ENCODE assay signal across 41 mouse cellular contexts in the genomic region with DNA sequence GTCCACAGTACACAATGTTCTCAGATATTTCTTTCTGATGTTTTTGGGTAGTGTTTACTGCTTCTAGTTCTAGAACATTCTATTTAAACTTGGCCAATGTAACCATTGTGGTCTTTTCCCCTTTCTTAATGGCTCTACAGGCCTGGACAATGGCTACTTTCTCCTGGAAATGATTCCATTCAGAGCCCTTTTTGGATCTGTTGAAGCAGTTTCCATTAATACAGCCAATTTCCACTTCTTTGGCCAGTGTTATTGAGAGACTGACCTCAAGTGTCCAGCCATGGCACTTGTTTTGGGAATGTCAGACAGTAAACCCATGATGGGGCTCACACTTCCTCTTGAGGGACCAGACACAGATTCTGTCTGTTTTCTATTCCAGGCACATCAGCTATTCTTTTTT. TPM values are rescaled to one million over a fixed set of nuclear protein-coding genes. Genes with fewer than 3 reads are reported as not detected.
DNase-seq lines count a peak whose midpoint lies in the region; ATAC-seq and TF ChIP-seq lines count a peak whose summit lies in the region.
"Had no signal": no experiment of that assay in that cellular context is flagged by ENCODE, and none has a peak within 500 bp of the region (broad histone marks: within the 10 kb centered on the region; RNA-seq: fewer than 3 reads in every experiment).

No protein-coding gene starts in this region.

- H3K4me2 ChIP-seq in hindbrain, postnatal 0 days (ENCODE audit: low read depth, low read length) = no peak overlapping the region
- H3K4me2 ChIP-seq in hindbrain, embryonic 13.5 days = no peak overlapping the region
- H3K4me2 ChIP-seq: embryonic facial prominence, embryonic 12.5 days; hindbrain, embryonic 14.5 days; kidney, embryonic 15.5 days; limb, embryonic 12.5 days; liver, embryonic 15.5 days; lung, embryonic 14.5 days; midbrain, embryonic 13.5 days; neural tube, embryonic 15.5 days; stomach, embryonic 15.5 days had no signal

- H3K4me1 ChIP-seq in hindbrain, postnatal 0 days (ENCODE audit: insufficient read depth, low read length) = no peaks in the 10 kb centered on the region
- H3K4me1 ChIP-seq in hindbrain, embryonic 13.5 days (replicated peaks) = no peaks in the 10 kb centered on the region
- H3K4me1 ChIP-seq: embryonic facial prominence, embryonic 12.5 days; kidney, embryonic 15.5 days; limb, embryonic 12.5 days; liver, embryonic 15.5 days; midbrain, embryonic 13.5 days; neural tube, embryonic 15.5 days; stomach, embryonic 15.5 days had no signal

- H3K9ac ChIP-seq in hindbrain, postnatal 0 days (replicated peaks; ENCODE audit: low read length) = no peak overlapping the region
- no peak overlapping the region for H3K9ac ChIP-seq in hindbrain, embryonic 13.5 days
- H3K9ac ChIP-seq: embryonic facial prominence, embryonic 12.5 days; hindbrain, embryonic 14.5 days; kidney, embryonic 15.5 days; limb, embryonic 12.5 days; liver, embryonic 15.5 days; lung, embryonic 14.5 days; midbrain, embryonic 13.5 days; neural tube, embryonic 15.5 days; stomach, embryonic 15.5 days had no signal

- intact Hi-C loops in heart, postnatal 10 days (cut with DNase I) = no loop called here

- no peak overlapping the region for H3K27ac ChIP-seq in hindbrain, postnatal 0 days
- H3K27ac ChIP-seq in hindbrain, embryonic 13.5 days = no peak overlapping the region
- H3K27ac ChIP-seq: embryonic facial prominence, embryonic 12.5 days; heart, embryonic 10.5 days; hindbrain, embryonic 14.5 days; kidney, embryonic 15.5 days; limb, embryonic 12.5 days; liver, embryonic 15.5 days; macrophage; midbrain, embryonic 13.5 days; neural tube, embryonic 15.5 days; stomach, embryonic 15.5 days had no signal

- H3K9me3 ChIP-seq in hindbrain, postnatal 0 days (ENCODE audit: low read length) = no peaks in the 10 kb centered on the region
- H3K9me3 ChIP-seq in hindbrain, embryonic 13.5 days = no peaks in the 10 kb centered on the region
- H3K9me3 ChIP-seq: embryonic facial prominence, embryonic 12.5 days; heart, embryonic 10.5 days; kidney, embryonic 15.5 days; limb, embryonic 12.5 days; liver, embryonic 15.5 days; midbrain, embryonic 13.5 days; neural tube, embryonic 15.5 days; stomach, embryonic 15.5 days had no signal

- no peaks in the 10 kb centered on the region for H3K36me3 ChIP-seq in hindbrain, postnatal 0 days (ENCODE audit: insufficient read depth, low read length)
- H3K36me3 ChIP-seq in hindbrain, embryonic 13.5 days = no peaks in the 10 kb centered on the region
- H3K36me3 ChIP-seq: embryonic facial prominence, embryonic 12.5 days; heart, embryonic 10.5 days; kidney, embryonic 15.5 days; limb, embryonic 12.5 days; liver, embryonic 15.5 days; midbrain, embryonic 13.5 days; neural tube, embryonic 15.5 days; stomach, embryonic 15.5 days had no signal

- no peak overlapping the region for H3K4me3 ChIP-seq in hindbrain, postnatal 0 days (ENCODE audit: low read length)
- H3K4me3 ChIP-seq in hindbrain, embryonic 13.5 days = no peak overlapping the region
- H3K4me3 ChIP-seq: embryonic facial prominence, embryonic 12.5 days; heart, embryonic 10.5 days; kidney, embryonic 15.5 days; left cerebral cortex, adult 2 months; limb, embryonic 12.5 days; liver, embryonic 15.5 days; midbrain, embryonic 13.5 days; neural tube, embryonic 15.5 days; stomach, embryonic 15.5 days had no signal

- peak; percentile 63 to 65 for DNase-seq in heart, adult 18-20 months
- DNase-seq in heart, postnatal 10 days = no peak
- peak; percentile 31 for DNase-seq in hindbrain, postnatal 0 days (ENCODE audit: low spot score)
- peak; percentile 62 for DNase-seq in lung, postnatal 10 days
- DNase-seq in lung, postnatal 4 days = no peak
- DNase-seq in skeletal muscle tissue, adult 2 months (ENCODE audit: low read depth, low spot score) = peak; percentile 74
- DNase-seq in thymus, postnatal 14 days = no peak
- DNase-seq: adrenal gland, adult 8-10 months; B cell, adult 2 months; cerebellum, adult 8-10 months; cerebellum, postnatal 36 days; embryo, embryonic 11 days; gastrocnemius, postnatal 10 days; kidney, adult 11 months; kidney, postnatal 25 days; lung, embryonic 14.5 days; retina, postnatal 1 day; right cerebral cortex, postnatal 14 days had no signal

- no peaks in the 10 kb centered on the region for H3K27me3 ChIP-seq in hindbrain, postnatal 0 days (ENCODE audit: insufficient read depth, low read length)
- no peaks in the 10 kb centered on the region for H3K27me3 ChIP-seq in hindbrain, embryonic 13.5 days
- H3K27me3 ChIP-seq: embryonic facial prominence, embryonic 12.5 days; kidney, embryonic 15.5 days; limb, embryonic 12.5 days; liver, embryonic 15.5 days; midbrain, embryonic 13.5 days; neural tube, embryonic 15.5 days; stomach, embryonic 15.5 days had no signal

- ATAC-seq in hindbrain, postnatal 0 days = peak; percentile 67; the same call in 1 of the 2 replicates
- no peak for ATAC-seq in hindbrain, embryonic 13.5 days (ENCODE audit: low FRiP score)
- ATAC-seq: activated CD4-positive, CD25-positive, alpha-beta regulatory T cell, adult 4 months; forebrain, embryonic 14.5 days; inflammation-experienced regulatory T-cells, adult 6 months; midbrain, embryonic 13.5 days had no signal

- TF ChIP-seq CTCF in hindbrain, postnatal 0 days (IDR thresholded peaks at IDR 0.05; ENCODE audit: low read depth) = no peak

RNA-seq across cellular contexts. Expression of a gene that starts 3.1 kb away (rescaled TPM):
- total RNA-seq in heart, adult 18-20 months (2021) = under 1 TPM in 1 of 2 experiments, not detected in 1; 0.72 TPM
- total RNA-seq in heart, postnatal 10 days (2021) = under 1 TPM in 1 of 2 experiments, not detected in 1; 0.43 TPM
- total RNA-seq in hindbrain, postnatal 0 days (2014; rRNA removed) = not detected in 2 replicates
- not detected in 2 replicates for polyA plus RNA-seq in hindbrain, postnatal 0 days (2015; fragmentation: Nextera tagmentation; extraction: Ambion mirVana)
- polyA plus RNA-seq in hindbrain, embryonic 13.5 days (2015; fragmentation: Nextera tagmentation; extraction: Ambion mirVana) = not detected in 2 replicates
- total RNA-seq: adrenal gland, adult 8-10 months; layer of hippocampus, adult 8-10 months; left cerebral cortex, adult 2 months; left cerebral cortex, postnatal 25 days; liver, adult 2 months; megakaryocyte-erythroid progenitor cell, adult 5-6 weeks had no signal
- polyA plus RNA-seq: activated CD4-positive, CD25-positive, alpha-beta regulatory T cell, adult 4 months; embryonic facial prominence, embryonic 12.5 days; forebrain, embryonic 14.5 days; frontal cortex, adult 2 months; heart, embryonic 10.5 days; hindbrain, embryonic 14.5 days; inflammation-experienced regulatory T-cells, adult 6 months; kidney, embryonic 15.5 days; limb, embryonic 12.5 days; liver, adult 2 months; liver, embryonic 15.5 days; lung, embryonic 14.5 days; macrophage; midbrain, embryonic 13.5 days; neural tube, embryonic 15.5 days; stomach, embryonic 15.5 days; urinary bladder, adult 2 months had no signal

RNA-seq across cellular contexts. Expression of a gene that starts 13.8 kb away (rescaled TPM):
- 100 to 1,000 TPM; 907 to 950 TPM for total RNA-seq in heart, adult 18-20 months (2021)
- total RNA-seq in heart, postnatal 10 days (2021) = 100 to 1,000 TPM; 775 to 820 TPM
- 787 and 928 TPM in 2 replicates for total RNA-seq in hindbrain, postnatal 0 days (2014; rRNA removed)
- polyA plus RNA-seq in hindbrain, postnatal 0 days (2015; fragmentation: Nextera tagmentation; extraction: Ambion mirVana) = 1,585 and 1,721 TPM in 2 replicates
- polyA plus RNA-seq in hindbrain, embryonic 13.5 days (2015; fragmentation: Nextera tagmentation; extraction: Ambion mirVana) = 522 and 533 TPM in 2 replicates

RNA-seq across cellular contexts. Expression of a gene that starts 26.7 kb away (rescaled TPM):
- total RNA-seq in heart, adult 18-20 months (2021) = under 1 TPM; 0.82 to 0.90 TPM
- 1 to 10 TPM; 2.3 to 4.0 TPM for total RNA-seq in heart, postnatal 10 days (2021)
- total RNA-seq in hindbrain, postnatal 0 days (2014; rRNA removed) = not detected in 2 replicates
- polyA plus RNA-seq in hindbrain, postnatal 0 days (2015; fragmentation: Nextera tagmentation; extraction: Ambion mirVana) = not detected in 2 replicates
- not detected in 2 replicates for polyA plus RNA-seq in hindbrain, embryonic 13.5 days (2015; fragmentation: Nextera tagmentation; extraction: Ambion mirVana)
- total RNA-seq: adrenal gland, adult 8-10 months; adrenal gland, postnatal 4 days; gastrocnemius, postnatal 10 days; layer of hippocampus, adult 8-10 months; left cerebral cortex, adult 2 months; left cerebral cortex, postnatal 25 days; liver, adult 2 months; megakaryocyte-erythroid progenitor cell, adult 5-6 weeks had no signal
- polyA plus RNA-seq: activated CD4-positive, CD25-positive, alpha-beta regulatory T cell, adult 4 months; embryonic facial prominence, embryonic 12.5 days; forebrain, embryonic 14.5 days; frontal cortex, adult 2 months; hindbrain, embryonic 14.5 days; inflammation-experienced regulatory T-cells, adult 6 months; kidney, embryonic 15.5 days; limb, embryonic 12.5 days; liver, adult 2 months; lung, embryonic 14.5 days; macrophage; midbrain, embryonic 13.5 days; neural tube, embryonic 15.5 days; stomach, embryonic 15.5 days; urinary bladder, adult 2 months had no signal

RNA-seq across cellular contexts. Expression of a gene that starts 41.8 kb away (rescaled TPM):
- not detected for total RNA-seq in heart, adult 18-20 months (2021)
- total RNA-seq in heart, postnatal 10 days (2021) = not detected
- total RNA-seq in hindbrain, postnatal 0 days (2014; rRNA removed) = not detected in 2 replicates
- polyA plus RNA-seq in hindbrain, postnatal 0 days (2015; fragmentation: Nextera tagmentation; extraction: Ambion mirVana) = not detected in 2 replicates
- polyA plus RNA-seq in hindbrain, embryonic 13.5 days (2015; fragmentation: Nextera tagmentation; extraction: Ambion mirVana) = not detected in 2 replicates
- total RNA-seq: gastrocnemius, postnatal 10 days; heart, postnatal 14 days; layer of hippocampus, adult 8-10 months; left cerebral cortex, adult 2 months; left cerebral cortex, postnatal 25 days; liver, adult 2 months; megakaryocyte-erythroid progenitor cell, adult 5-6 weeks had no signal
- polyA plus RNA-seq: activated CD4-positive, CD25-positive, alpha-beta regulatory T cell, adult 4 months; embryonic facial prominence, embryonic 12.5 days; forebrain, embryonic 14.5 days; frontal cortex, adult 2 months; heart, embryonic 10.5 days; hindbrain, embryonic 14.5 days; inflammation-experienced regulatory T-cells, adult 6 months; kidney, embryonic 15.5 days; limb, embryonic 12.5 days; liver, adult 2 months; liver, embryonic 15.5 days; lung, embryonic 14.5 days; macrophage; midbrain, embryonic 13.5 days; neural tube, embryonic 15.5 days; stomach, embryonic 15.5 days; urinary bladder, adult 2 months had no signal

Comparison
In these comparisons a context has a peak if more than half of its experiments do, and no peak if none do; other contexts are left out.
1. DNase-seq: peak in heart, adult 18-20 months (2 of 2), hindbrain, postnatal 0 days (single experiment), lung, postnatal 10 days (single experiment) and skeletal muscle tissue, adult 2 months (single experiment); none in heart, postnatal 10 days (0 of 2), lung, postnatal 4 days (0 of 2) and thymus, postnatal 14 days (single experiment).